Mouse (Mus musculus) stomach, adult 2 months (tissue): ENCODE results near the gene Tmem120a. TPM values are rescaled to one million over a fixed set of nuclear protein-coding genes. Genes with fewer than 3 reads are reported as not detected.

Source experiments
- polyA plus RNA-seq: library from polyadenylated mRNA; depleted of rRNA; stranded (reverse); fragments of >200 nt; gene quantifications from 2 replicates; pipeline ENCODE4 v1.2.3, GENCODE M21; 2012; rRNA removed

Tmem120a gene
- 22.2 and 27.3 TPM in 2 replicates for polyA plus RNA-seq

GRCm38 (mm10) chr5:135743741-135744609, at the start of gene Tmem120a:
Tmem120a (minus strand) TSS chr5:135744448.

GRCm38 (mm10) chr5:135778471-135779445, 34.5 kb upstream of the Tmem120a start, which contains the start of gene Mdh2:
Mdh2 (plus strand) TSS chr5:135778480.

DNA sequence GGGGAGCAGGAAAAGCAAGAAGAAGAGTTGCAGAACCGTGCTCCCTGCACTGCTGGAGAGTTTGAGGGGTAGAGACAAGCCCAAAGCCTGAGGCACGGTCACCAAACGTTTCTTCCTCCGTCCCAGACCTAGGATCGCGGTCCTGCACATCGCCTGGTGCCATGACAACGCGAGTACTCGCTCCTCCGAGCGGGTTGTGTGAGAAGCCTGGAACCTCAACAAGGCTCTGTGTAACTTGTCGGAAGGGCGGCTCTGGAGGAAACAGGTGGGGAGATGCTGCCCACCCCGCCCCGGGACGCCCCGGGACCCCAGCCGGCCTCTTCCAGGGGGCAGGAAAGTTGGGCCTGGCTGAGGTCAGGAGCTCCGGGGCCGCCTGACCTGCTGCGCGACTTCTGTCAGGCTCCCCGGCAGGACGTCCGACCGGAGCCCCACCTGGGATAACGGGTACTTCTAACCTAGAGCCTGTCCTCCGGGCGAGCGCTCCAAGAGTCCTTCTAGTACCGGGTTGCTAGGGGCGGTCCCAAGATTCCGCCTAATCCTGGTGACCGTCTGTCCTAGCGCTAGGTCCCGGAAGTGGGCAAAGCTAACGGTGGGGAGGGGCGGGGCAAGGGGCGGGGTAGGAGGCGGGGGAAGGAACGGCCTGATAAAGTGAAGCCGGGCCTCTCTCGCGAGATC, 33.7 kb upstream of the Tmem120a start, which contains the start of gene Styxl1:
Gene Styxl1, minus strand, starts transcription at position 590 of the 675 bp plus-strand sequence.

Other genes starting within 250 kb of the Tmem120a start
- 4.8 and 7.5 TPM in 2 replicates for gene Hip1, start 199.3 kb downstream of the Tmem120a start, polyA plus RNA-seq
- gene Ccl26, start 180.9 kb downstream of the Tmem120a start, polyA plus RNA-seq, result not detected in 2 replicates
- 1.3 and 1.6 TPM in 2 replicates for gene Ccl24, start 171.4 kb downstream of the Tmem120a start, polyA plus RNA-seq
- gene Rhbdd2, start 111.8 kb downstream of the Tmem120a start, polyA plus RNA-seq, result 11.5 and 13.5 TPM in 2 replicates
- gene Por, start 74.4 kb downstream of the Tmem120a start, polyA plus RNA-seq, result 85.8 and 117 TPM in 2 replicates
- gene Styxl1, start 33.9 kb upstream of the Tmem120a start, polyA plus RNA-seq, result 0.04 TPM in 1 of 2 replicates, not detected in the other
- gene Mdh2, start 34.0 kb upstream of the Tmem120a start, polyA plus RNA-seq, result 416 and 600 TPM in 2 replicates
- gene Srrm3, start 62.4 kb upstream of the Tmem120a start, polyA plus RNA-seq, result 0.34 and 0.60 TPM in 2 replicates
- gene Hspb1, start 143.5 kb upstream of the Tmem120a start, polyA plus RNA-seq, result 879 and 2,002 TPM in 2 replicates
- gene Ywhag, start 190.2 kb upstream of the Tmem120a start, polyA plus RNA-seq, result 34.2 and 36.6 TPM in 2 replicates
- 3.3 and 4.2 TPM in 2 replicates for gene Ssc4d, start 230.1 kb upstream of the Tmem120a start, polyA plus RNA-seq
- gene Zp3, start 235.7 kb upstream of the Tmem120a start, polyA plus RNA-seq, result not detected in 2 replicates